Mouse (Mus musculus) liver, embryonic 14.5 days (tissue): ENCODE data around the gene Ube2s.

ENCODE experiments used
- CTCF ChIP-seq: IDR thresholded peaks from 2 replicates; pipeline ENCODE4 v1.5.1; 2016; ENCODE audit warnings: antibody characterized with exemption, low read depth, control low read depth
- EP300 ChIP-seq: IDR thresholded peaks from 2 replicates; pipeline ENCODE4 v1.6.1; 2016; ENCODE audit warnings: antibody characterized with exemption, low read depth

- TF ChIP-seq CTCF (no peak), EP300 (no peak)
Measured at GRCm38 (mm10) chr7:4789436-4789935, 22.9 kb downstream of the Ube2s start, which contains the start of gene Tmem238.
